Mouse (Mus musculus) heart, adult 8-10 months (tissue): Measurements from ENCODE around the gene Ddx19a. TPM values are rescaled to one million over a fixed set of nuclear protein-coding genes. Genes with fewer than 3 reads are reported as not detected.
"Not testable (repeated sequence)": the region's sequence is repeated elsewhere in the genome, so short reads cannot be mapped to it uniquely, and the experiment has no call there.

Experiments
- DNase-seq: peaks from one replicate; pipeline ENCODE4 v3.0.0; 2022; ENCODE audit warnings: low spot score
- total RNA-seq, 4 experiments: library from RNA; stranded (reverse); gene quantifications; 2 replicates each; pipeline ENCODE4 v1.2.4; 2022

Ddx19a gene
- 10 to 100 TPM; 30.7 to 37.3 (median 35.3) TPM for total RNA-seq

DNA sequence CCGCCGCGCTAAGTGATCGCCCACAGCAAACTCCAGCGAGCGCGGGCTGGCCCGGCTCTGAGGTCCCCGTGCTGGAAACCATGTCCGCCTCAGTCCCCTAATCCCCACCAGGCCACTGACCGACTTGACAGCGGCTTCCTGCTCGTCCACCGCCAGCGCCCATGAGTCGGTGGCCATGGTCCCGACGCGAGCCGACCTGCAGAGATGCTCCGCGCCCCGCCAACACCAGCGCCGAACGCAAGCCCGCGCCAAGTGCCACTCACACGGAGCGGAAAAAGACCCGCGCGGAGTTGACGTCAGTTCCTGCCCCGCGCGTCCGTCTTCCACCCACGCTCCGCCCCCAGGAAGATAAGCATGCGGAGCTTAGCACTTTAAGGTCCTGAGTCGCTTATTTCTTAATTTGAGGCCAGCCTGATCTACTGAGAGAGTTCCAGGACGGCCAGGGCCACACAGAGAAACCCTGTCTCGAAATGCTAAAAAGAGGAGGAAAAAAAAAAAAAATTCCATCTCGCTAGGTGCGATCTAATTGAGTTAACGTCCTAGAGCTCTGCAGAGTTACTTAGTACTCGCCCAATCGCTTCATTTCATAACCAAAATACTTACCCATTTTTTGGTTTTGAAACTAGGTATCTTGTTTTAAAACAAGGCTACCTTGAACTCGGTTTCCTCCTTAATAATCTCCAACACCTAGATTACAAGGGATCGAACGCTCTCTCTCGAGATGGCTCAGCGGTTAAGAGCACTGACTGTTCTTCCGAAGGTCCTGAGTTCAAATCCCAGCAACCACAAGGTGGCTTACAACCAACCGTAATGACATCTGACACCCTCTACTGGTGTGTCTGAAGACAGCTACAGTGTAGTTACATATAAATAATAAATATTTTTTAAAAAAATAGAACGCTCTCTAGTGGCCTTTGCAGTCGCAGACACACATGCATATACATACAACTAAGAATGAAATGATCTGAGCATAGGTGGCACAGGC is at the start of gene Ddx19a:
Ddx19a (minus strand) TSS at position 254 of the 985 bp plus-strand sequence.
- peak; percentile 89 for DNase-seq

DNA sequence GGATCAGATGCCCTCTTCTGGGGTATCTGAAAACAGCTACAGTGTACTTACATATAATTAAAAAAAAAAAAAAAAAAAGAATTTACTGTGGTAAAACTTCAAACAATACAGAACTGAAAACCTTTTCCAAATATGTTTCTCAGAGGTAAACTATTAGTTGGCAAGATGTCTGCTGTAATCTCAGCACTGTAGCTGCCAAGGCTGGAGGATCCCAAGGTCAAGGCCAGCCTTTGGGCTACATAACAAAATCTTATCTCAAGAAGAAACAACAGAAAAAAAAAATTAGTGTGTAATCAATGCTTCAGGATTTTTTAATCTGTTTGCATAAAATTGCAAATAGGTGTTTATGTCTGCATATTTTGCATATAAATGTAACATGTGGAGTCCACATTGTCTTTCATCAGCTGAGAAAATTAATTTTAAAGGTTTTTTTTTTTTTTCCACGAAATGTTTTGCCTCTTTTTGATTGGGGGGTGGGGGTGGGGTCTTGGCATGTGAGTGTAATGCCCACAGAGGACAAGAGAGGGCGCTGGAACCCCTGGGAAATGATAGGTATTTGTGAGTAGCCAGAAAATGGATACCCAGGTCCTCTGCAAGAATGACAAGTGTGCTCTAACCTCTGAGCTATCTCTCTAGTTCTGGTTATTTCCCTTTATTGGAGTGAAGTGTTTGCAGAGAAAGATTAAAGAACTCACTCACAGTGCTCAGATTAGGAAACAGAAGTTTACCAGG is 46.6 kb upstream of the Ddx19a start:
- DNase-seq, result no peak

DNA sequence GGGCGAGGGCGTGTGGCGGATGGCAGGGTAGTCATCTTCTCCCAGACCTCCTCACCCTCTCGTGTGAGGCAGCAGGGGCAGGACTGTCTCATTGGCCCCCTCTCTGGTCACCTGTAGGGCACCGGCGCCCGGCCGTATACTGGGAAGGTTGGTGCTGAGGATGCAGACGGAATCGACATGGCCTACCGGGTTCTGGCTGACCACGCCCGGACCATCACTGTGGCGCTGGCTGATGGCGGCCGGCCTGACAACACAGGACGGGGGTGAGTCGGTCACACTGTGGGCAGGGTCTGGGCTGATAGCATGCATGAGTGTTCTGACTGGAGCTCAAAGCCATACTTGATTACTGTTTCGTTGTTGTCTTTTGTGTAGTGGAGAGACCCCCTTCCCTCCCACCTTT is 44.9 kb upstream of the Ddx19a start:
- DNase-seq, result no peak

DNA sequence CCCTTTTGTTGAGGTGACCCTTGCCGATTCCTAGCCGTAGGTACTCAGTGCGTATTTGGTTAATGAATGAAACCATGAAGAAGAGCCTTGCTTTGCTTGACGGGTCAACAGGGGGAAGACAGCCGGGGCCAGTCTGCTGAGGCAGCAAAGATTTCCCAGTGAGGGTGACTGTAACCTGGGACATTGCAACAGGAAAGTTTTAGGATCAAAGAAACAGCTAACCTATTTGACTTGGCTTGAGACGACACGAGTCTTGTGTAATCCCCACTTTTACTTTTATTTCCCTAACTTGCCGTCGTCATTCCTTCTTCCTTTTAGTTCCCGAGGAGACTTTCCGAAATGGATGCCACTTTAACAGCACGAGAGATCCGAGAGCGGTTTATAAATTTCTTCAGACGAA is 39.0 kb upstream of the Ddx19a start:
- DNase-seq, result no peak

DNA sequence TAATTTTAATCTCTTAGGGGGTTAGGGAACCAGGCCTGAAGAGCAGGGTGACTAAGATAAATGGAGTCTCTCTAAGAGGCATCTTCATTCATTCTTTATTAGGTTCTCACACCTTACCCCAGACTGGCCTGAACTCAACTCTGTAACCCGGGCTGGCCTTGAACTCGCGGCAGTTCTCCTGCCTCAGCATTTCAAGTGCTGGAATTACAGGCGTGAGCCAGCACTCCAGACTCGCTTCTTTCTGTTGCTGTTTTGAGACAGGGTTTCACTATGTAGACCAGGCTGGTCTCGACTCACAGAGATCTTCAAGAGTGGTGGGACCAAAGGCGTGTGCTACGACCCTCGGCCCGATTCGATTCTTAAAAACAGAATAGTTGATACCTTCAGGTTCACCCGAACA is 36.7 kb upstream of the Ddx19a start:
- no peak for DNase-seq

DNA sequence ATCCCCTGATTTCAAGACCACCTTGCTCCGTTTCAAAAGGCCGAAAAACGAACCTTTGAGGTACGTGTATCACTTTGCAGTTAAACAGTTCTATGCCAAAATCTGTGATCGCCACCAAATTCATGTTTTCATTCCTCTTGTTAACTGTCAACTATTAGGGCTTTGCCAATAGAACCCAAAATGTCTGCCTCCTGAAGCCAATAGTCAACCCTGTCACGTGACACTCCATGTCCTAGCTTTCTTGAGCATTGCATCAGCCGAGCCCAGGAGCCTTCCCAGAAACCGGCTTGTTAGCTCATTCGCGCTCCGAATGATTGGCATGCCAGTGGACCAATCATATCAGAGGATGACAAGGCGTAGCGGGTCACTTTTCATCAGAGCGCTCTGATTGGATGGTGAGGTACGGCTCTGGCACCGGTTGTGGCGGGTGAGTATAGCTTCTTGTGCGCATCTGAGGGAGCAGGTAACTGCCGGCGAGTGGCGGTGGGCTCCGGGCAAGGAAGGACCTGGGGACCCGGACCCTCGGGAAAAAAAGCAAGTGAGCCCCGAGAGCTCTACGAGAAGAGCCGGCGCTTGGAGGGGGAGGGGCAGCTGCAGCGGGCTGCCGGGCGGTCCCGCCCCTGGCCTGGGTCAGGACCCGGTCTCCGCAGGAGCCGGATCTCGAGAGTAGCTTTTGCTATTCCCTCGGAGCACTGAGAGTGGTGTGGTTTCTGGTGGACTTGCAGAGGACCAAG is 36.0 kb upstream of the Ddx19a start:
- peak; percentile 100 for DNase-seq

DNA sequence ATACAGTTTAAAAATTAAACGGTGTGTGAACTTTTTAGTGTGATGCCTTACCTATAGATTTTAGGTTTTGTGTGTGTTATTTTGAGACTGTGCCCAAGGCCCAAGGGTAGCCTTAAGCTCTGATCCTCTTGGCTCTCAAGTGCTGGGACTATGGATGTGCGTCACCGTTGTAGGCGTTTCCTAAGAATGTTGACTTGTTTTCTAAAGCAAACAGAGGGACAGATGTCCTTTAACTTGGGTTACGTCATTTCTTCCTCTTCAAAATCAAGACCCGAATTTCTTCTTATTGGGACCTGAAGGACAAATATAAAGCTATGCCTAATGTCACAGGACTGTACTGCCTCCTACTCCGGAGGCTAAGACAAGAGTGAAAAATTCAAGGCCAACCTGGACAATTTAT is 35.3 kb upstream of the Ddx19a start, which contains the start of gene Aars:
Aars (plus strand) TSS at position 229 of the 400 bp plus-strand sequence.
- DNase-seq, result no peak

DNA sequence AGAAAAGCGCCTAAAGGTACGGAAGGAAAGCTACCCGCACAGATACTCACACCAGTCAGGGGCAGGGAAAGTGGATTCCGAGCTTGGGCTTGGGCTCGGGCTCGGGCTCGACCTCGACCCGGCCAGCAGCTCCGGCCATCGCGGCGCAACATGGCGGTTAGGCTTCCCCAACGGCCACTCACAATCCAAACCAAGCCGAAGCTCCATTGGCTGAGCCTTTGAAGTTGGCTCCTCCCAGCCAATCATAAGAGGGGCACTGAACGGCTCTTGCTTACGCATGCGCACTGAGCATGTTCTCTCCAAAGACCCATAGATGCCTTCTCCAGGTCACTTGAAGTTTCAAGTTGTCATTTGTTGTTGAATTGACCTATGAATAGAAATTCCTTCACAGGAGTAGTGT is 34.0 kb upstream of the Ddx19a start, which contains the start of gene Ddx19b:
Ddx19b (minus strand) TSS at position 180 of the 400 bp plus-strand sequence.
- no peak for DNase-seq

DNA sequence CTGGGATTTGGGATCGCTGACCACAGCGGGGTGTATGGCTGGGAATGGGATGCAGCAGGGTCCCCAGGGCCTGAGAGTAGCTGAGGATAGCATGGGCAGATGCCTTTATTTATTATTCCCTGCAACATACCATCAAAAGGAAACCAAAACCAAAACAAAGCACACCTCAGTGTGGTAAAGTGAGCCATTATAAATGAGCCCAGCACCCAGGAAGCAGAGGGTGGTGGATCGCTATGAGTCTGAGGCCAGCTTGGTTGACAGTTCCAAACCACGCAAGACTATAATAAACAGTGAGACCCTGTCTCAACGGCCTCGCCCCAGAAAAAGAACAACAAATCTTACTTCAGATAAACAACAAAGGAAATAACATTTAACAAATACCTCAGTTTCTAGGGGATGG is 32.4 kb upstream of the Ddx19a start:
- DNase-seq, result no peak

DNA sequence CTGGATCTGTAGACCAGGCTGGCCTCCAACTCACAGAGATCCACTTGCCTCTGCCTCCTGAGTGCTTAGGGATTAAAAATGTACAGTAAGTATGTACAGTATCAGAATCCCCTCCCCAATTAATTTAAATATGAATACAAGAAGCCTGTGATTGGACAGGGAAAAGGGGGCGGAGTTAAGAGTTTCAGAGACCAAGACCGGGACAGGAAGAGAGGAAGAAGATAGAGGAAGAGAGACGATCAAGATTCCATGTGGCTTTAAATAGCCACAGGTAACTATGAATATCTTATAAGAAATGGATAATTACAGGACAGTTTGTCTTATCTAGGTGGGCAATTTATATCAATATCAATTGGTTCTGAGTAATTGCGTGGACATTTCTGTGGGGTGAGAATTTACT is 32.0 kb upstream of the Ddx19a start:
- DNase-seq, result no peak

DNA sequence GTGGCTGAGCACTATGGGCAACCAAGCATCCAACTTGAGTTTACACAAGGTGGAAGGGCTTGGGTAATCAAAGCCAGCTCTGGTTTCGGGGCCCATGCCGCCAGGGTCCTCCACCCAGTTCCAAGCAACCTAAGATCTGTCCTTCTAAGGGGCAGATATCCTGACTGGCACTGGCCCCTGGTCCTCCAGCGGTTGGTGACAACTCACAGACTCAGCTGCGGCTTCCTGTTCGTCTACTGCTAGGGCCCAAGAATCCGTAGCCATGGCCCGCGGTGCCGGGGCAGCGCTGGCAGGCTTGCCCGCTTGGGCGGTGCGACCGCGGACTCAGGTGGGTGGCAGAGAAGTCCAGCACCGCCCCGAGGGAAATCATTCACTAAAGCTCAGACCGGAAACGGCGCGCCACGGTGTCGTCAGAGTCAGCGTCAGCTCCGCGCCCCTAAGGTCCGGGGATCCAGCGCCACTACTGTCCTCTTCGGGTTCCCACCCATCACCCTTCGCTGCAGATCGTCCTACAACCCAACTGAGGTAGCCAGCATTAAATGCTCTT is 29.9 kb upstream of the Ddx19a start:
- DNase-seq, result peak; percentile 77

DNA sequence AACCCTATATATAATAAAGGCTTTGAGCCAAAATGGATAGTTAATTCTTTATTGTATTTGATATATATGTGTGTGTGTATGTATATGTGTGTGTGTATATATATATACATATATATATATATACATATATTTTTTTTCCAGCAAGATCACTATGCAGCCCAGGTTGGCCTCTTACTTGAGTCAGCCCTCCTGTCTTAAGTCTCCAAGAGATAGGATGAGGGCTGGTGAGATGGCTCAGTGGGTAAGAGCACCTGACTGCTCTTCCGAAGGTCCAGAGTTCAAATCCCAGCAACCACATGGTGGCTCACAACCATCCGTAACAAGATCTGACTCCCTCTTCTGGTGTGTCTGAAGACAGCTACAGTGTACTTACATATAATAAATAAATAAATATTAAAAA is 29.0 kb upstream of the Ddx19a start:
- DNase-seq, result not testable (repeated sequence)

DNA sequence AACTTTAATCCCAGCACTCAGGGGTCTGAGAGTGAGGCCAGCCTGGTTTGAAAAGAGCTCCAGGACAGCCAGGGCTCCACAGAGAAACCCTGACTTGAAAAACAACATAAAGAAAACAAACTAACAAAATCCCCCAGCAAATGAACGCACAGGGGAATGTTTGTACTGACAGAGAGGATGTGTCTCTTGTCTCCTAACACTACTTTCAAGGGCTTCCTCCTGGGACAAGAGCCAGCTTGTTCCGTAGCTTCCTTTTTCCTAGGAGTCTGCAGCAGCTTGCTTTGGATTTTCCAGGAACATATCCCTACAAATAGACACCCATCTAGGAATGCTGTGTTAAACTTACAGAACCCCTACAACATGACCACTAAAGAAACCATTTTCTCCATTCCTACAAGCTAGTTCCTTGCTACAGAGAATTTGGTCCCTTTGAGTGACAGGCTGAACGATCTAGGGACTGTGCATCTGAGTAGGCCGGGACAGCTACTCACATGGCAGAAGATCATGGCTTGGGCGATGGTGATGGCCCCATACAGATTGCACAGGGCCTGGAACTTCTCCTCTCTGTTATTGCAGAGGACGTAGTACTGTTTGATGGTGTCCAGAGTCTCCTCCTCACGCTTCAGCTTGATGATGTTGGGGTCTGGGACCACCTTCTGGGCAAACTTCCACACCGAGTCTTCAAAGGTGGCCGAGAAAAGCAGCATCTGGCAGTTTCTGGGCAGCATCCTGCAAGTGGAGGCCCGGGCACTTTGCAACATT is 12.8 kb upstream of the Ddx19a start:
- DNase-seq, result not testable (repeated sequence)

DNA sequence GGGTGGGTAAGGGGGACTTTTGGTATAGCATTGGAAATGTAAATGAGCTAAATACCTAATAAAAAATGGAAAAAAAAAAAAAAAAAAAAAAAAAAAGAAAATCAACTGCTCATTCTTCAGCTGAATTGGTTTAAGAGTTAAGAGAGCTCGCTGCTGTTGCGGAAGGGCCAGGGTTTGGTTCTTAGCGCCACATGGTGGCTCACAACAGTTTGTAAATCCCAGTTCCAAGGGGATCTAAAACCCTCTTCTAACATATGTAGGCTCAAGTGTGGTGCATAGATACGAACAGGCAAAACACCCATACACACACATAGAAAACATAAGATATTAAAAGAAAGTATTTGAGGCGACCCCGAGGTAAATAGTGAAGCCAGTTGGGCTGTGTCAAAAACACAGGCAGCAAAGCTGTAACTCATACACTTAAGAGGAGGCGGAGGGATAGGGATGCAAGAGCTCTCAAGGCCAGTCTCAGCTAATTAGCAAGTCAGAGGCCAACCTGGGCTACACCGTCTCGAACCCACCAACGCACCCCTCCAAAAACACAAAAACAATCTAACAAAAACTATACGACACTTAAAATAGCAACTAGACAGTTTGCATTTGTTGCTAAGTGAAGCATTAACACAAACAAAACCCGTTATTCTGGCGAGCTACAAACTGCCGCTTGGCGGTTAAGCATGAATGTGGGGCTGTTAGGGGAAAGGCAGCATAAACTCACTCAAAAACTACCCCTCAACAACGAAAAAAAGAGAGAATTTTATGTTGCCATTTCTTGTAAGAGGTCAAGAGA is 764 bp downstream of the Ddx19a start:
- no peak for DNase-seq

DNA sequence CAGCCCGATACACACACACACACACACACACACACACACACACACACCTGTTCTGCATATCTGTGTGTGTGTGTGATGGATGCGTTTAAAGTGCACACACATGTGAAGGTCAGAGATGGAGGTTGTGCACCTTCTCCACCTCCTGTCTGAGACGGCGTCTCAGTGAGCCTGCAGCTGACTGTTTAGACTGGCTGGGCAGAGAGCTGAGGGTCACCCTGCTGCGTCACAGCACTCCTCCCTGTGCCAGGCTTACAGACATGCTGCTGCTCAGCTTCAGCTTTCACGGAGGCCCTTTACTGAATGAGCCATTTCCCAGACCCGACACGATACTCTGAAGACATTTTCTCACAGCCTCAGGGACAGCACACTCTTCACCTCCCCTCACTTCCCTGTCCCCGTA is 7.6 kb downstream of the Ddx19a start:
- peak; percentile 29 for DNase-seq

DNA sequence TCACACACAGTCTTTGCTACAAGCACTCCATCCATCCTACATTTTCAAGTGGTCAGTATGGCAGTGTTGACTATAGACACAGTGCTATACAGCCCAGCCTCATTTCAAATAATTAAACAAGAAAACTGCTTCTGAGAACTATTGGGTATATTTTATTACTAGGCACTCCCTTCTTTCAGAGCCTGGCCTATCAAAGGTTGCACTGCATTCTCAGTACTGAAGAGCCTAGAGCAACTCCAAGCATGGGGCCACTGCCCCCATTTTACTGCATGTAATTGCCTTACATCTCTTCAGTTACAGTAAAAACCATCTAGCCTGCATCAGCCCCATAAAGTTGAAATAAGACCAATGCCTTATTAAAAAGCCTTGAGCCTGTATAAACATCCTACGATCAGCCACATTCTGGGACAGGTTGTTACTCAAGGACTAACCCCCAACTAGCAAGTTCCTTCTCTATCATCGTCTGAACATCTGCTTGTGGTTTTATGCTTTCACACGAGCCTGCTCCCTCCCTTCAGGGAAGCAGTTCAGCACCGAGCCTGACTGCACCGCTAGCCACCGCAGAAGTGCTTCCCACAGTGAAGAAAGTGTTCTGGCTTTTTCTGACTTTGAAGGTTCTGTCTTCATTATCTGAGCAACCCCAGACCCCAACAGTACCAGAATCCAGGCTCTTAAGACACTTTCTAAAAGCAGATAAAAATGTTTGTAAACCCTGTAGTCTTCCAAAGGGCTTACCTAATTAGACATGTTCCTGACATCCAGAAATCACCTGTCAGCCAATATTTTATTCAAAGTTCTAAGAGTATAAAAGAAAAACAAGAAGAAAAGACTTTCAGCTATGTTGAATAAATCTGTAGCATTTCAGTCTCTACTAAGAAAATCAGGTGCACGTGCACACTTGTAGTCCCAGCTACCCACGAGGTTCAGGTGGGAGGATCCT is 9.5 kb downstream of the Ddx19a start:
- no peak for DNase-seq

DNA sequence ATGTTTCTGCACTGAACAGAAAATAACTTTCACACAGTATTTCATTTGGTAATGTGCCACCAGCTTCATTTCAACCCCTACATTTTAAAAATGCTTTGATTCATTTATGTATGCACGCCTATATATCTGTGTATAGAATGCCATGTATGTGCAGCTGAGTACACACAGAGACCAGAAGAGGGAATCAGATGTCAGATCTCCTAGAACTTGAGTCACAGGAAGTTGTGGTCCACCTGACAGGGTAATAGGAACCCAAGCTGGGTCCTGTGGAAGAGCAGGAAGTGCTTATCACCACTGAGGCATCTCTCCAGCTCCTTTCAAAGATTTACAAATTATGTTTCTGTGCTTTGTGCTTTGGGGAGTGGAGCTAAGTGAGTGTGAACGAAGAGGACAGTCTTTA is 16.3 kb downstream of the Ddx19a start:
- DNase-seq, result no peak

DNA sequence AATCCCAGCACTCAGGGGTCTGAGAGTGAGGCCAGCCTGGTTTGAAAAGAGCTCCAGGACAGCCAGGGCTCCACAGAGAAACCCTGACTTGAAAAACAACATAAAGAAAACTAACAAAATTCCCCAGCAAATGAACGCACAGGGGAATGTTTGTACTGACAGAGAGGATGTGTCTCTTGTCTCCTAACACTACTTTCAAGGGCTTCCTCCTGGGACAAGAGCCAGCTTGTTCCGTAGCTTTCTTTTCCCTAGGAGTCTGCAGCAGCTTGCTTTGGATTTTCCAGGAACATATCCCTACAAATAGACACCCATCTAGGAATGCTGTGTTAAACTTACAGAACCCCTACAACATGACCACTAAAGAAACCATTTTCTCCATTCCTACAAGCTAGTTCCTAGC is 19.6 kb downstream of the Ddx19a start:
- DNase-seq, result not testable (repeated sequence)

DNA sequence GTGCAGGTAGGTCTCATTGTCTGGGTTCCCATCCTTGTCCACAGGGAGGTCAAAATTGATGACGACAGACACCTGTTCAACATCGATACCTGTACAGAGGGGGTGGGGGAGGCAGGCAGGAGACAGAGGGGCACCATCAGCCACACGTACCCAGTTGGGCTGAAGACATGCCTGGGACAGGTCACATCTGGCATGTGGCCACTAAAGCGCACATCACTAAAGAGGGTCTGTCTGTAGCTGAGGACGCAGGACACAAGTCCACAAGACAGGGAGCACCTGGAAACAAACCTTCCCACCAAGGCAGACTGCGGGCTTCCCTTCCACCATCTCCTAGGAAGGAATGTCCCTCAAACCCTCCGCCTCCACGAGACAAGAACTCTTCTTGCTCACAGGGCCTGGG is 21.1 kb downstream of the Ddx19a start:
- DNase-seq, result not testable (repeated sequence)
